Mouse (Mus musculus): ENCODE data around the gene C1rl.
"Not testable (repeated sequence)": the region's sequence is repeated elsewhere in the genome, so short reads cannot be mapped to it uniquely, and the experiment has no call there.

The C1rl gene

DNA sequence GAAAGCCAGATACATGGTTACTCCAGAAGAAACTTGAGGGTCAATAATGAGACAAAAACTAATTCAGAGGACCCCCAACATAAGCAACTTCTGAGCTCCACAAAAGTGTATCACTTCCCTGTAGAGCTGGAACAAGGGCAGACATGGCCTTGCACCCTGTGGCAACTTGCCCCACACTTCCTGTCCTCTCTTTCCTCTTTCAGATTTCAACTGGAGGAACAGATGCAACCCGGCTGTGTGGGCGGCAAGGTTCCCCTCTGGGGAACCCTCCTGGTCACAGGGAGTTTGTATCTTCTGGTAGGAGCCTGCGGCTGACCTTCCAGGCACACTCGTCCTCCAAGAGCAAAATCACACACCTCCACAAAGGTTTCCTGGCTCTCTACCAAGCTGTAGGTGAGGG, 12.1 kb downstream of the C1rl start:
- DNase-seq (ENCODE audit: low read depth, low spot score) = no peak

DNA sequence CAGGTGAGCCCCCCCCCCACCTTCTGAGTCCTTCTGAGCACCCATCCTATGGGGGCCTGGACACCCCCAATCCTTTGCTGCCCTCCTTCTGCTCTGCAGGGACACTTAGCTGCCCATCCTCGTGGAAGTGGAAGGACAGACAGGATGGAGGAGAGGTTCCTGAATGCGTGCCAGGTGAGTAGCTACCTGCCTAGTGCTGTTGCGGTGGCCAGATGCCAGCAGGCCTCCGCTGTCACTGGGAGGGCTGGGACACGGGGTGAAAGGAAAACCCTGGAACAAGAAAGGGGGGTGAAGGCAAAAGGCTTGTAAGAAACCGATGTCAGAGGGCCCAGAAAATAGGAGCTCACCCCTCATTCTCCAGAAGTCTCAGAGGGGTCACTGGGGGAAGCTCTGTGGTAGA, 14.1 kb downstream of the C1rl start:
- no peak for DNase-seq (ENCODE audit: low read depth, low spot score)

GRCm38 (mm10) chr6:124508292-124508691, 15.4 kb downstream of the C1rl start:
- DNase-seq (ENCODE audit: low read depth, low spot score) = no peak

- DNase-seq (ENCODE audit: low read depth, low spot score) = not testable (repeated sequence)
Measured at GRCm38 (mm10) chr6:124509192-124509591, 16.3 kb downstream of the C1rl start.

- DNase-seq (ENCODE audit: low read depth, low spot score) = no peak
Measured at GRCm38 (mm10) chr6:124511936-124512335, 19.0 kb downstream of the C1rl start.

DNA sequence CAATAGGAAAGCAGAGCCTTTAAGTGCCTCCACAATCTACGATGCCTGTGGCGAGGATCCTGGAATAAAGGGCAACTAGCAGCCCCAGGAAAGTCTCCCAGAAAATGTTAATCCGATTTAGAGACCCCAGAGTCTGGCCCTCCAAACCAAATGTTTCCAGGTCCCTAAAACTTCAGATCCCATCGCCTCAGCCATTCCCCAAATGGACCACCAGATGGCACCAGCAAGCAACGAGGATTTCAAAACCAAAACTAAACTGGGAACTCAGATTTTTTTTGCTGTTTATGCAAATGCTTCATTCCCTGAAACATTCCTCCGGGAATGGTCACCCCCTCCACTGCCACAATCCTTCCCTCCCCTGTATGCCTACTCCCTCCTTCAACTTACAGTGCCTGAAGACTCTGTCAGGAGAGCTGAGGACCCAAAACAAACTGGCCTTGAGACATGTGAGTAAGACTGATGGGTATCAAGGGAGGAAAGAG, 19.5 kb downstream of the C1rl start, which contains the start of gene C1ra:
Gene C1ra, plus strand, starts transcription at position 51 of the 482 bp plus-strand sequence.
- DNase-seq (ENCODE audit: low read depth, low spot score) = peak; percentile 67

DNA sequence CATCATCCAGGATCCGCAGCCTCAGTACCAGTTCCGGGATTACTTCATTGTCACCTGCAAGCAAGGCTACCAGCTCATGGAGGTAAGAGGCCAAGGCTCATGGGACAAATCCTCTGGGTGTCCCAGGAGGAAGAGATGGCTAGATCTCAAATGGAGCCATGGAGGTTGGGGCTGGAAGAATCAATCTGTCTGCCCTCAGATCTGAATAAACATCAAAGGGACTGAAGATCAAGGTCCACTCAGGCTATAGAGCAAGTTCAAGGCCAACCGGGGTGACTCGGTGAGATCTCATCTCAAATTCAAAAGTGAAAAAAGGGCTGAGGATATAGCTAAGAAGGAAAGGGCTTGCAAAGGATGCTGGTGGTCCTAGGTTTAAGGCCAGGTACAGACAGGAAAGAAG, 24.8 kb downstream of the C1rl start:
- not testable (repeated sequence) for DNase-seq (ENCODE audit: low read depth, low spot score)

DNA sequence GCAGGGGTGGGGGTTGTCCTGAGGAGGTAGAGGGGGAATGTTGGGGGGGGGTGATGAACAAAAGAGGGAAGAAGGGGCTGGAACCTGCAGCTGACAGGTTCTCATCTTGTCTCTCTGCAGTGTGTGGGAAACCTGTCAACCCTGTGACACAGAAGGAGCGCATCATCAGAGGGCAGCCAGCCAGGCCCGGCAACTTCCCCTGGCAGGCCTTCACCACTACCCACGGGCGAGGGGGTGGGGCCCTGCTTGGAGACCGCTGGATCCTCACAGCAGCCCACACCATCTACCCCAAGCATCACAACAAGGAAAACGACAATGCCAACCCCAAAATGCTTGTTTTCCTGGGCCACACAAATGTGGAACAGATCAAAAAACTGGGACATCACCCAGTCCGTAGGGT, 29.2 kb downstream of the C1rl start:
- DNase-seq (ENCODE audit: low read depth, low spot score) = not testable (repeated sequence)

DNA sequence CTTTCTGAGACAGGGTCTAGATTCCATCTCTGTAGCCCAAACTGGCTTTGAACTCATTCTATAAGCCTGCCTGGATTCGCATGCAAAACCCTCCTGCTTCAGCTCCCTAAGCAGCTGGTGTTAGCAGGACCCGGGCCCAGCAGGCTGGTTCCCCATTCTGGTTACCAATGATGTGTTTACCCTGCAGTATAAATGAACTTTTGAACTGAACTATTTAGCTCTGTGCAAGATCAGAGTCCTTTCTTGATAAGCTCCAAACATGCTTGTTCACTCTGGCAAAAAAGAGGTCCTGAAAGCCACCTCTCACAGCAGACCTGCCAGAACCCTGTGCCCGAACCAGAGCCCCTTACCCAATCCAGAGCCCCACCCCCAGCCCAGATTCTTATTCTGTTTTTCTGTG, 35.0 kb downstream of the C1rl start:
- DNase-seq (ENCODE audit: low read depth, low spot score) = no peak

- DNase-seq (ENCODE audit: low read depth, low spot score) = no peak
Measured at GRCm38 (mm10) chr6:124531077-124531476, 38.2 kb downstream of the C1rl start.

DNA sequence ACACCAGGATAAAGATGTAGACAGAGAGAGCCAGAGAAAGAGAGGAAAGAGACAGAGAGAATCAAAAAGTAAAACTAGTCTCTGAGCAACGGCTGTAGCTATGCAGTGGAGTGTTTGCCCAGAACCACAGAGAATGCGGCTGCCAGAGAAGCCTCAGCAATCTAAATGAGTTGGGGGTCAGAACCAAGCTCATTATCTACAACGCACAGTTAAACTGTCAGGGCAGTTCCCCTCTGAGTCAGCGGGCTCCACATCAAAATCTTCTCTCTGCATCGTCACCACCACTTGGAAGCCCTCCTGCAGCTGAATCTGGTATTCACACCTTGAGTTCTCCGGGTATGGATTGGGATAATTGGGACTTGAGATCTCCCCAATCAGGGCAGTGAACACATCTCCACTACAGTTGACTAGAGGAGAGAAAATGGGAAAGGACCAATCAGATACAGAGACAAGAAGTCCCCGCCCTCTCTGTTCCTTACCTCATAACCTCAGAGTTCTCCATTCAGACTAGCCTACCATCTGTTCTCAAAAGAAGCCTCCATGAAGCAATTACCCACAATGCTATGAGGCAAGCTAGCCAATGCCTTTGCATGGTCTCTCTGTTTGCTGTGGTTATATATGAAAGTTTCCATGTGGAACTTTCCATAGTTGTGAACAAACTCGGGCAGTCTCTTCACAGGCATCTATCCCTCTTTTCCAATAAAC, 43.4 kb downstream of the C1rl start:
- DNase-seq (ENCODE audit: low read depth, low spot score) = not testable (repeated sequence)

DNA sequence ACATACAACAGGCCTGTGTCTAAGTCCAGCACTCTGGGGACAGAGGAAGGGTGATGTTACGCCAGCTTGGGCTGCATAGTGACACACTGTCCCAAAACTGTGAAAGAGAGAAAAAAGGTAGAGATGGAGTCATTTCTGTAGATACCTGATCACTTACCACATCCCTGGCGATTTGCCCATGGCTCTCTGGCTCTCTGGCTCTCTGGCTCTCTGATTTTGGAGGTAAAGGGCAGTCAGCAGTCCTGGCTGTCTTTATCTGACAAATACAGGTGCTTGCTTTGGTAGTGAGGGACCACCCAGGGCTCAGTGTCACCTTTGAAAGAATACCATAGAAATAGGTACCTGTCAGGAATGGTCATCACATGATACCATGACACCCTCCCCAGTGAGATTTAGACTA, 48.3 kb downstream of the C1rl start:
- DNase-seq (ENCODE audit: low read depth, low spot score) = not testable (repeated sequence)

GRCm38 (mm10) chr6:124542284-124542683, 49.4 kb downstream of the C1rl start, which contains the start of gene C1s1:
C1s1 (minus strand) TSS chr6:124542359.
- peak; percentile 5 for DNase-seq (ENCODE audit: low read depth, low spot score)

GRCm38 (mm10) chr6:124544466-124544865, 51.6 kb downstream of the C1rl start:
- no peak for DNase-seq (ENCODE audit: low read depth, low spot score)

GRCm38 (mm10) chr6:124545425-124545824, 52.5 kb downstream of the C1rl start:
- no peak for DNase-seq (ENCODE audit: low read depth, low spot score)

DNA sequence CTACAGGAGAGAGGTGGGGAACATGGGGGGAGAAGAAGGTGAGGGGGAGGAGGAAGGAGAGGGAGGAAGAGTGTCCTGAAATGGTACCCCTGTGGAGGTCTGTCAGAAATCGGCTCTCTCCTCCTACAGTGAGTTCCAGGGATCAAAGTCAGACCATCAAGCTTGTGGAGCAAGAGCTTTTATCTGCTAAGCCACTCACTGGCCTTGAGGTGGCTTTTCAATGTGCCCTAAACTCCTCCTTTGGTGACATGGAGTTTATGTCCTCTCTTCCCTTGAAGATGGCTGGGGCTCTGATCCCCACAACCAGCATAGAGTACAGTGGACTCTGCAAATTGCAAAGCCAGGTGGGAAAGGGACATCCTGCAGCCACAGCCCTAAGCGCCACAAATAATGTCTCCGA, 55.1 kb downstream of the C1rl start:
- DNase-seq (ENCODE audit: low read depth, low spot score) = not testable (repeated sequence)

GRCm38 (mm10) chr6:124549023-124549550, 56.2 kb downstream of the C1rl start:
- DNase-seq (ENCODE audit: low read depth, low spot score) = no peak

- DNase-seq (ENCODE audit: low read depth, low spot score) = no peak
Measured at GRCm38 (mm10) chr6:124552766-124553165, 59.9 kb downstream of the C1rl start.

DNA sequence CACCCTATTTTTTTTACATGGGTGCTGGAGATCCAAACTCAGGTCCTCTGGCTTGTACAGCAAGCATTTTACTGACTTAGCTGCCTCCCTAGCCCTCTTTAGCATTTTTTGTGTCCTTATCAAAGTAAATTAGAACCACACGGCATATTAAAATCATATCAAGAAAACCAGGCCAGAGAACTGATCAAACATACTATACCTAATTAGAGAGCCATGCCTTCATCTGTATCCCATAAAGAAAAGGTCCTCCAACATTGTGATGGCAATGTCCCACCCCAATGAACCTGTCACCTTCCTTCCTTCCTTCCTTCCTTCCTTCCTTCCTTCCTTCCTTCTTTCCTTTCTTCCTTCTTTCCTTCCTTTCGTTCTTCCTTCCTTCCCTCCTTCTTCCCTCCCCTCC, 63.0 kb downstream of the C1rl start:
- not testable (repeated sequence) for DNase-seq (ENCODE audit: low read depth, low spot score)

All from CD4-positive, CD25-positive, alpha-beta regulatory T cell, adult 2 months (primary cell).